Mouse (Mus musculus) liver, adult 2 months (tissue): Measurements from ENCODE around the gene Pdcd2. TPM values are rescaled to one million over a fixed set of nuclear protein-coding genes. Genes with fewer than 3 reads are reported as not detected.
A peak's percentile ranks its signal among the peaks of the same experiment; 100 is the strongest.

ENCODE experiments used
- DNase-seq: peaks from one replicate; pipeline ENCODE4 v3.0.0-alpha.2; 2011; ENCODE audit warnings: low read depth, low spot score; ENCODE audit errors: extremely low read depth
- H3K27ac ChIP-seq: fragments of 200-500 bp; replicated peaks from 2 replicates; pipeline ENCODE4 v1.5.1; 2012; ENCODE audit warnings: low read depth, mild to moderate bottlenecking, control low read depth, inconsistent platforms, low read length; ENCODE audit not compliant: insufficient read depth
- H3K27me3 ChIP-seq: fragments of 200-500 bp; 2 replicates; pipeline ENCODE4 v1.6.1; 2012; ENCODE audit warnings: mild to moderate bottlenecking, moderate library complexity, low read length, inconsistent platforms; ENCODE audit not compliant: control insufficient read depth, insufficient read depth
- H3K36me3 ChIP-seq: fragments of 200-500 bp; 2 replicates; pipeline ENCODE4 v1.6.1; 2012; ENCODE audit warnings: low read length, inconsistent platforms; ENCODE audit not compliant: control insufficient read depth, insufficient read depth
- H3K4me1 ChIP-seq: fragments of 200-500 bp; 2 replicates; pipeline ENCODE4 v1.6.1; 2011; ENCODE audit warnings: low read length; ENCODE audit not compliant: control insufficient read depth, insufficient read depth
- H3K4me3 ChIP-seq: fragments of 200-500 bp; 2 replicates; pipeline ENCODE4 v1.5.1; 2011; ENCODE audit warnings: low read depth, mild to moderate bottlenecking, control low read depth, low read length, moderate library complexity; ENCODE audit not compliant: insufficient read depth
- H3K79me2 ChIP-seq: fragments of 200-500 bp; 2 replicates; pipeline ENCODE4 v1.6.1; 2012; ENCODE audit warnings: inconsistent platforms, mild to moderate bottlenecking, low read length, moderate library complexity; ENCODE audit not compliant: control insufficient read depth, insufficient read depth
- H3K9ac ChIP-seq: fragments of 200-500 bp; 2 replicates; pipeline ENCODE4 v1.6.1; 2012; ENCODE audit warnings: low read depth, mild to moderate bottlenecking, control low read depth, inconsistent platforms, low read length
- CTCF ChIP-seq: fragments of 200-500 bp; IDR thresholded peaks from 2 replicates; pipeline ENCODE4 v1.5.1; 2011; ENCODE audit warnings: low read depth, low read length, control low read depth
- POLR2A ChIP-seq: fragments of 200-500 bp; IDR thresholded peaks from 2 replicates; pipeline ENCODE4 v1.6.1; 2011; ENCODE audit warnings: low read length, control low read depth; ENCODE audit not compliant: insufficient read depth; ENCODE audit errors: extremely low read depth
- WGBS: fragments of 180-500 bp; shearing (Covaris S2); methylation state at CpG from one replicate; pipeline ENCODE4 v1.1.7; 2018; 5-methylcytosine and 5-hydroxymethylcytosine counted together
- polyA plus RNA-seq: library from polyadenylated mRNA; depleted of rRNA; stranded (reverse); fragments of >200 nt; gene quantifications from 2 replicates; pipeline ENCODE4 v1.2.3, GENCODE M21; 2012
- total RNA-seq: library from RNA; depleted of rRNA; stranded (reverse); fragments of >200 nt; gene quantifications from 2 replicates; pipeline ENCODE4 v1.2.3, GENCODE M21; 2014

Pdcd2 gene
- total and polyA plus RNA-seq, 2 experiments = 25.1 to 25.9 TPM

GRCm38 (mm10) chr17:15535943-15536342 lies 8.8 kb upstream of the Pdcd2 start:
- 21% methylated on average over 8 of the region's 8 CpGs for WGBS
- no peak overlapping the region for H3K4me3 ChIP-seq
- no peaks in the 10 kb centered on the region; the same call in 1 of the 2 replicates for H3K4me1 ChIP-seq
- H3K27ac ChIP-seq = no peak overlapping the region
- no peaks in the 10 kb centered on the region for H3K79me2 ChIP-seq
- H3K36me3 ChIP-seq = no peaks in the 10 kb centered on the region
- no peak for DNase-seq
- H3K27me3 ChIP-seq = peaks cover 3% of the 10 kb centered on the region
- H3K9ac ChIP-seq = no peak overlapping the region
- TF ChIP-seq CTCF = no peak
- TF ChIP-seq POLR2A = no peak

DNA sequence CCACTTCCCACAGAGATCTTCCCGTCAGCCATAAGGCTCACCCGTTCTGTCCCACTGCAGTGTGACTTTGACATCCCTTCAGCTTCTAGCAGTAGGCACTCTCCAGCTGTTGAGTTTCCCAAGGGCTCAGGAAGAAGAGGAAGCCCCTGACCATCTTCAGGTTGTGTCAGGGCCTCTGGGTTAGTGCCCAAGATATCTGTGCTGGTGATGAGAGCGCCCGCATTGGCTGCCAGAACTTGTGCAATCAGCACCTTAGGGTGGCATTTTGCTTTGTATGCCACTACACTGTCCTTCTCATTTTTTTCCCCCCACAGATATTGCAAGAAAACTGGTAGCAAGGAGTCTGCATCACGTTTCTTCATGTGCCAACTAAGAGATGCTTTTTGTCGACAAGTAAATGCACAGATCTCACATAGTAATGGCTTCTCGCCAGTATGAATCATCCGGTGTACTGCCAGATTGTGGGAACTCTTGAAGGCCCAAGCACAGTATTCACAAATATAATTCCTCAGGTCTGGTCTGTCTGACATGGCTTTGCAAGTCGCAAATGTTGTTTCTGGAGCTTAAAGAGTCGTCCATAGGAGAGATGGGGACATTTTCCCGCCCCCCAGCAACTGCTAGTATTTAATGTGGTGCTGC lies 8.2 kb upstream of the Pdcd2 start:
- Histone ChIP-seq H3K4me1 (no peaks in the 10 kb centered on the region; the same call in 1 of the 2 replicates), H3K27me3 (peaks cover 3% of the 10 kb centered on the region), H3K4me3 (no peak overlapping the region), H3K27ac (no peak overlapping the region), H3K9ac (no peak overlapping the region), H3K36me3 (no peaks in the 10 kb centered on the region), H3K79me2 (no peaks in the 10 kb centered on the region)
- TF ChIP-seq POLR2A = no peak
- TF ChIP-seq CTCF = no peak
- peak; percentile 23 for DNase-seq
- WGBS = 64% methylated on average over 11 of the region's 11 CpGs

DNA sequence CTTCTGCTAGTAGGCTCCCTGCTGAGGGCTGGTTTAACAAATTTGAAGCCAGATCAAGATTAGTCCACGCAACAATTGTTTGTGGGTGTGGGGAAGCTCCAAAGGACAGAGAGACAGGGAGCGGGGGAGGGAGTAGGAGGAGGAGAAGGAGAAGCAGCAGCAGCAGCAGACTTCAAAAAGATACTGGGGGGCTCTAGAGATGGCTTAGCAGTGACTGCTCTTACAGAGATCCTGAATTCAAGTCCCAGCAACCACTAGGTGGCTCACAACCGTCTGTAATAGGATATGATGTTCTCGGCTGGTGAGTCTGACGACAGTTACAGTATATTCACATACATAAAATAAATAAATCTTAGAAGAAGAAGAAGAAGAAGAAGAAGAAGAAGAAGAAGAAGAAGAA lies 3.0 kb upstream of the Pdcd2 start:
- H3K4me1 ChIP-seq = peaks cover 10% of the 10 kb centered on the region
- H3K27ac ChIP-seq = no peak overlapping the region
- H3K4me3 ChIP-seq = no peak overlapping the region
- no peak overlapping the region for H3K9ac ChIP-seq
- no peaks in the 10 kb centered on the region for H3K36me3 ChIP-seq
- no peaks in the 10 kb centered on the region for H3K79me2 ChIP-seq
- no peaks in the 10 kb centered on the region for H3K27me3 ChIP-seq
- peak; percentile 43 for DNase-seq
- 48% methylated on average over 5 of the region's 5 CpGs for WGBS
- peak; percentile 34 for TF ChIP-seq CTCF
- no peak for TF ChIP-seq POLR2A

DNA sequence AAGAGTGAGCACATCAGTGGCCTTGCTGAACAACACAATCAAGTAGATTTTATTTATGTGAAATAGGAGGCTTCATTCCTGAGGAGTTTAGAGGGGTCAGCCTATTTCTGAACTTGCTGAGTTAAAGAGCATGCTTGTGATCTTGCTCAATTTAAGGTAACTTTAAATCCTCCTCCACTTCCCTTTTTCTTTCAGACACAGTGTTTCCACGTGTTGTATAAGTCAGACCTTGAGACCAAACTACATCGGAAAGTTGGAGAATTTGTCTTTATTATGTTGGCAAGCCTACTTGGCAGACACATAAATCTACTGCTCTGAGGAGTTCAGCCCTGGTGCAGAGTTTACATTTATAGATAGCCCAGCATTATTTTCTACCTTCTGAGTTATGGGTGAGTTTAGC lies 1.8 kb upstream of the Pdcd2 start:
- Histone ChIP-seq H3K9ac (no peak overlapping the region), H3K27me3 (no peaks in the 10 kb centered on the region), H3K27ac (no peak overlapping the region), H3K79me2 (no peaks in the 10 kb centered on the region), H3K4me1 (peaks cover 10% of the 10 kb centered on the region), H3K36me3 (peaks cover 11% of the 10 kb centered on the region), H3K4me3 (no peak overlapping the region)
- DNase-seq = no peak
- TF ChIP-seq CTCF = no peak
- TF ChIP-seq POLR2A = no peak
- 76% methylated on average over 2 of the region's 2 CpGs for WGBS

DNA sequence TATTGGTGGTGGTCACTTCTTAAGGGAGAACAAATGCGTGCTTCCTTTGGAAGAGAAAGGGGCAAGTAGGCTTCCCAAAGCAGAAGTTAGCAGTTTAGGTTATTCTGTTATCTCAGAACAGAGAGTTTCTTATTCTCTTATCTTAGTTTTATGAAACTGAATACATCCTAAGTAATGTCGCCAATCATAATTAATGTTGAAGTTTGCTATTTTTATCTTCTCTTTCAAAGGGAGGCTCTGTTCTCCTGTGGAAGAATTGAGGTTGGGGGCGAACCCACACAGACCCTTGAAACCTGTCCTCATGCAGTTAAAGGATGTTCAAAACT lies 673 bp upstream of the Pdcd2 start:
- TF ChIP-seq CTCF = no peak
- no peak for DNase-seq
- Histone ChIP-seq H3K27ac (no peak overlapping the region), H3K27me3 (no peaks in the 10 kb centered on the region), H3K4me1 (peaks cover 10% of the 10 kb centered on the region), H3K4me3 (peak overlapping the region; percentile 29; the same call in 1 of the 2 replicates), H3K9ac (no peak overlapping the region), H3K79me2 (no peaks in the 10 kb centered on the region), H3K36me3 (peaks cover 18% of the 10 kb centered on the region)
- 51% methylated on average over 3 of the region's 3 CpGs for whole genome bisulfite sequencing

GRCm38 (mm10) chr17:15526304-15526703 lies 797 bp downstream of the Pdcd2 start:
- Histone ChIP-seq H3K4me3 (peak overlapping the region; percentile 4; the same call in 1 of the 2 replicates), H3K36me3 (peaks cover 30% of the 10 kb centered on the region), H3K4me1 (peaks cover 10% of the 10 kb centered on the region), H3K27me3 (no peaks in the 10 kb centered on the region), H3K9ac (peak overlapping the region; percentile 18), H3K27ac (no peak overlapping the region), H3K79me2 (no peaks in the 10 kb centered on the region)
- DNase-seq = no peak
- no peak for TF ChIP-seq CTCF
- no peak for TF ChIP-seq POLR2A
- WGBS = 23% methylated on average over 10 of the region's 10 CpGs
